Mouse (Mus musculus): ENCODE measurements around the gene Sall4. TPM values are rescaled to one million over a fixed set of nuclear protein-coding genes. Genes with fewer than 3 reads are reported as not detected.

Sall4 gene
- total RNA-seq (2021) = under 1 TPM; 0.14 to 0.51 TPM
- long read RNA-seq, experiment 1 = 0 reads
- long read RNA-seq, experiment 2 = 0 reads

DNA sequence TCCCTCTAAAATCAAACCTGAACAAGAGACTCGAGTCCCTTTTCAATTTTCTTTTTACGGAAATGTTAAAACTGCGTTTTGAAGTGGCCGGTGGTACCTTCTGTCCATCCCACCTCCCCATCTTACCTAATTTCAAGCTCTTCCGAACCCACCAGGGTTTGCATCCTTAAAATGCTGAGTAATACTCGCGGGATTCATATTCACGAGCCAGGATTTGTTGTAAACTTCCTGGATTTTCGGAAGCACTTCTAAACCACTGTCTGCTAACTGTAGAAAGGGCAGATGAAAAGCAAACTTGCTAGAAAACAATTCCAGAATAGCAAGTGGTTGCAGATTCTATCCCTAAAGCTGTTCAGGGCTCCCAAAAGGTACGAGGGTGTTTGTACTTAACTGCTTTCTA lies at the start of gene Sall4:
TSS of gene Sall4 (minus strand) at position 362 of the 400 bp plus-strand sequence.
- no peak for TF ChIP-seq CTCF (IDR thresholded peaks at IDR 0.05)
- DNase-seq (ENCODE audit: extremely low spot score in 1 of 2, low spot score in 2 of 2) = no peak
- Histone ChIP-seq H3K27ac (no peak within 1 kb of the TSS), H3K4me3 (0 out of 2 replicates have a peak within 1 kb of the TSS, but pooled peaks have one; percentile 11)
- intact Hi-C loops (cut with DNase I) = loop anchor here (5.0 kb wide), 1 partner anchor 75 kb away; no protein-coding TSS in a partner anchor

DNA sequence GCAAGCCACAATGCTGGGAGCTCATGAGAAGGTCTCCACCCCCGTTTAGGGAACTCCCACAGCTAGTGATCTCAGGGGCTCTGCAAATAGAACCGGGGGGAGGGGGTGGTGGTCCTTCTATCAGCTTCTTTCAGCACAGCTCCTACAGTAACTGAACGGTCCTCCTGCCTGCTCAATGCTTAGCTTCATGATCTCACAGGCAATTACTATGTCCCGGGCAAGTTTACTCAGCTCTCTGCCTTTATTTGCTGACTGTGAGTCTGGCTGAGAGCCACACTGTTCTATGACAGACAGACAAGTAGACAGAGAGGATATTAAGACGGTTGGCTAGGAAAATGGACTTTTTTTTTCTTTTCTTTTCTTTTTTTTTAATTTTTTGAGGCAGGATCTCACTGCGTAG lies 45.5 kb upstream of the Sall4 start:
- TF ChIP-seq CTCF (IDR thresholded peaks at IDR 0.05) = no peak
- no peak overlapping the region for H3K4me3 ChIP-seq
- no peak overlapping the region for H3K27ac ChIP-seq
- no peak for DNase-seq (ENCODE audit: extremely low spot score in 1 of 2, low spot score in 2 of 2)
- intact Hi-C loops (cut with DNase I) = no loop called here

DNA sequence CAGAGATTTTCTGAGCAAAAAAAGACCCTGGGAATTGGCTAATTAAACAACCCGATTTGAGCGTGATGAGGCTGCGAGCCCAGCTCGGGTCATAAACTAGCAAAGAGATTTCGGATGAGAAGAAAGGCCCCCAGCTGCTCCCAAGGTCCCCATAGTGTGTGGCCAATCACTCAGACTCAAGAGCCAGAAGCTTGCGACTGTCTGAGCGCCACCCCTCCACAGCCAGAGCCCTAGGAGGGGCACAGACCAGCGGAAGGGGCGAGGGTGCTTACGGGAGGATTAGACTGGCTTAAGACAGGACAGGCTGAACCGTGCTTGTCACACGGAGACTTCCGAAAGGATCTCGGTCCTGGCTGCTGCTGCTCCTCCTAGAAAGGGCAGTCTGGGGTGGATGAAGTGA lies 42.2 kb upstream of the Sall4 start:
- intact Hi-C loops (cut with DNase I) = no loop called here
- DNase-seq (ENCODE audit: extremely low spot score in 1 of 2, low spot score in 2 of 2) = no peak
- H3K27ac ChIP-seq = no peak overlapping the region
- no peak for TF ChIP-seq CTCF (IDR thresholded peaks at IDR 0.05)
- no peak overlapping the region for H3K4me3 ChIP-seq

GRCm38 (mm10) chr2:168807681-168808080 lies 39.9 kb upstream of the Sall4 start:
- H3K4me3 ChIP-seq = no peak overlapping the region
- intact Hi-C loops (cut with DNase I) = no loop called here
- H3K27ac ChIP-seq = no peak overlapping the region
- TF ChIP-seq CTCF (IDR thresholded peaks at IDR 0.05) = no peak
- DNase-seq (ENCODE audit: extremely low spot score in 1 of 2, low spot score in 2 of 2) = no peak

- no peak overlapping the region for H3K4me3 ChIP-seq
- no peak overlapping the region for H3K27ac ChIP-seq
- TF ChIP-seq CTCF (IDR thresholded peaks at IDR 0.05) = no peak
- DNase-seq (ENCODE audit: extremely low spot score in 1 of 2, low spot score in 2 of 2) = no peak
- intact Hi-C loops (cut with DNase I) = no loop called here
These were observed 36.1 kb upstream of the Sall4 start for GRCm38 (mm10) chr2:168803849-168804248.

- intact Hi-C loops (cut with DNase I) = no loop called here
- H3K27ac ChIP-seq = no peak overlapping the region
These were observed 31.6 kb upstream of the Sall4 start for GRCm38 (mm10) chr2:168799326-168799725.

GRCm38 (mm10) chr2:168798921-168799320 lies 31.2 kb upstream of the Sall4 start:
- intact Hi-C loops (cut with DNase I) = no loop called here
- Histone ChIP-seq H3K4me3 (no peak overlapping the region), H3K27ac (no peak overlapping the region)
- peak; percentile 16 to 20 for DNase-seq (ENCODE audit: extremely low spot score in 1 of 2, low spot score in 2 of 2)
- TF ChIP-seq CTCF (IDR thresholded peaks at IDR 0.05) = no peak

More at GRCm38 (mm10) chr2:168799326-168799725, 31.6 kb upstream of the Sall4 start:
- no peak overlapping the region for H3K4me3 ChIP-seq
- DNase-seq (ENCODE audit: extremely low spot score in 1 of 2, low spot score in 2 of 2) = no peak
- TF ChIP-seq CTCF (IDR thresholded peaks at IDR 0.05) = no peak

- intact Hi-C loops (cut with DNase I) = no loop called here
- no peak overlapping the region; the same call in 1 of the 2 replicates for H3K27ac ChIP-seq
- DNase-seq (ENCODE audit: extremely low spot score in 1 of 2, low spot score in 2 of 2) = no peak
- H3K4me3 ChIP-seq = no peak overlapping the region
- TF ChIP-seq CTCF (IDR thresholded peaks at IDR 0.05) = no peak
These were observed 23.5 kb upstream of the Sall4 start for GRCm38 (mm10) chr2:168791115-168791802.

GRCm38 (mm10) chr2:168786174-168786573 lies 18.4 kb upstream of the Sall4 start:
- no peak for DNase-seq (ENCODE audit: extremely low spot score in 1 of 2, low spot score in 2 of 2)
- intact Hi-C loops (cut with DNase I) = no loop called here
- Histone ChIP-seq H3K27ac (no peak overlapping the region), H3K4me3 (no peak overlapping the region)
- no peak for TF ChIP-seq CTCF (IDR thresholded peaks at IDR 0.05)

DNA sequence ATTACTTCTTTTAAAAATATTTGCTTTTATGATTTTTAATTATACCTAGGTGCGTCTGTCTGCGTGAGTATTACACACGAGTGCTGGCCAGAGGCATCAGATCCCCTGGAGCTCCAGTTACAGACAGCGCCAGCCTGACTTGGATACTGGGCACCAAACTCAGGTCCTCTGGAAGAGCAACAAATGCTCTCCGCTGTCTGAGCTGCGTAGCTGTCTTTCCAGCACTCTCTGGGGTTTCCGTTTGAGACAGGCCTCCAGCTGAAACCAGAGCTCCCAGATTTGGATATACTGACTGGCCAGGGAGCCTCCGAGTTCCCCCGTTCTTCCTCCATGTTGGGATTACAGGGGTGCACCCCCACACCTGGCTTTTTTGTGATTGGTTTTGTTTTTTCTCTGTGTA lies 12.9 kb upstream of the Sall4 start:
- TF ChIP-seq CTCF (IDR thresholded peaks at IDR 0.05) = no peak
- intact Hi-C loops (cut with DNase I) = no loop called here

GRCm38 (mm10) chr2:168780024-168780423 lies 12.3 kb upstream of the Sall4 start:
- TF ChIP-seq CTCF (IDR thresholded peaks at IDR 0.05) = no peak
- no peak for DNase-seq (ENCODE audit: extremely low spot score in 1 of 2, low spot score in 2 of 2)
- intact Hi-C loops (cut with DNase I) = no loop called here
- no peak overlapping the region for H3K4me3 ChIP-seq
- no peak overlapping the region for H3K27ac ChIP-seq

More for the DNA sequence above, 12.9 kb upstream of the Sall4 start:
- Histone ChIP-seq H3K4me3 (no peak overlapping the region), H3K27ac (no peak overlapping the region)
- DNase-seq (ENCODE audit: extremely low spot score in 1 of 2, low spot score in 2 of 2) = no peak

- intact Hi-C loops (cut with DNase I) = no loop called here
- TF ChIP-seq CTCF (IDR thresholded peaks at IDR 0.05) = no peak
- Histone ChIP-seq H3K4me3 (no peak overlapping the region), H3K27ac (no peak overlapping the region)
- DNase-seq (ENCODE audit: extremely low spot score in 1 of 2, low spot score in 2 of 2) = no peak
These were observed 9.7 kb upstream of the Sall4 start for GRCm38 (mm10) chr2:168777481-168777880.

DNA sequence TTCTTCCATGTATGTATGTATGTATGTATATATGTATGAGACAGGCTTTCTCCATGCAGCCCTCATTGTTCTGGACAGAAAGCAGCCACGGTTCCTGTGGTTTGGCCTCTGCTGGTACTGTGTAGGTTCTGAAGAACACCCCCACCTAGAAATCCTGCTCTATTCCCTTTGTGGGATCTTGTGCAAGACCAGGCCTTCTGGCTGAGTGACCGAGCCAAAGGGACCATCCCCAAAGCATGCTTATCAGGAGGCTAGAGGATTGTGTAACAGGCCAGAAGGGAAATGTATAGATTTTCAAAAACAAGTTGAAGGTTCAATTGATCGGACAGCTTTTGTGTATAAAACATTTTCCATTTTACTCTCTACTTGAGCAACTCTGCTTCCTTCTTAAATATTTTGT lies 8.5 kb upstream of the Sall4 start:
- TF ChIP-seq CTCF (IDR thresholded peaks at IDR 0.05) = no peak
- intact Hi-C loops (cut with DNase I) = no loop called here
- Histone ChIP-seq H3K4me3 (no peak overlapping the region), H3K27ac (no peak overlapping the region)
- no peak for DNase-seq (ENCODE audit: extremely low spot score in 1 of 2, low spot score in 2 of 2)

All from left cerebral cortex, adult 2 months (tissue).